Mouse (Mus musculus) heart, adult 18-20 months (tissue): Measurements from ENCODE around the gene Fanca. TPM values are rescaled to one million over a fixed set of nuclear protein-coding genes. Genes with fewer than 3 reads are reported as not detected.

Experiments
- DNase-seq, 2 experiments: peaks; one replicate each; pipeline ENCODE4 v3.0.0; 2021 to 2022; ENCODE audit warnings: mixed read lengths in 1 of 2
- long read RNA-seq, 2 experiments: library from polyadenylated mRNA; stranded (forward); transcript quantifications; one replicate each; pipeline ENCODE4 v2.0.0; 2021
- total RNA-seq, 2 experiments: library from RNA; stranded (reverse); gene quantifications; 2 replicates each; pipeline ENCODE4 v1.2.3; 2021

Gene Fanca
- 1 to 10 TPM; 4.5 to 8.4 TPM for total RNA-seq
- long read RNA-seq, experiment 1, partial matches to known transcripts: 1 of 3 reads
- long read RNA-seq, experiment 1, other reads (novel, unspliced or antisense): 2 of 3 reads
- long read RNA-seq, experiment 2, partial matches to known transcripts: 1 of 3 reads
- long read RNA-seq, experiment 2, other reads (novel, unspliced or antisense): 2 of 3 reads

- peak; percentile 95 to 96 for DNase-seq
Observed at GRCm38 (mm10) chr8:123318467-123318911, at the start of gene Fanca. TSS of gene Fanca (minus strand) at chr8:123318576.

GRCm38 (mm10) chr8:123361082-123361739 lies 42.8 kb upstream of the Fanca start:
- DNase-seq: peak; percentile 64 to 91

GRCm38 (mm10) chr8:123353216-123353615 lies 34.8 kb upstream of the Fanca start:
- no peak for DNase-seq

- no peak for DNase-seq
Observed at GRCm38 (mm10) chr8:123352786-123353185, 34.4 kb upstream of the Fanca start.

- no peak for DNase-seq
Observed at GRCm38 (mm10) chr8:123352118-123352517, 33.7 kb upstream of the Fanca start.

- no peak for DNase-seq
Observed at GRCm38 (mm10) chr8:123349073-123349472, 30.7 kb upstream of the Fanca start.

GRCm38 (mm10) chr8:123348237-123348843 lies 30.0 kb upstream of the Fanca start:
- DNase-seq: peak; percentile 38 to 47

- DNase-seq: no peak
Observed at GRCm38 (mm10) chr8:123347293-123347692, 28.9 kb upstream of the Fanca start.

- DNase-seq: no peak
Observed at GRCm38 (mm10) chr8:123345856-123346255, 27.5 kb upstream of the Fanca start.

- DNase-seq: no peak
Observed at GRCm38 (mm10) chr8:123345135-123345534, 26.8 kb upstream of the Fanca start.

- DNase-seq: no peak
Observed at GRCm38 (mm10) chr8:123343422-123343821, 25.0 kb upstream of the Fanca start.

- DNase-seq: no peak
Observed at GRCm38 (mm10) chr8:123342911-123343310, 24.5 kb upstream of the Fanca start.

- peak in 1 of 2 experiments; percentile 20 for DNase-seq
Observed at GRCm38 (mm10) chr8:123342253-123342652, 23.9 kb upstream of the Fanca start.

GRCm38 (mm10) chr8:123341040-123342015 lies 23.0 kb upstream of the Fanca start:
- DNase-seq: no peak

GRCm38 (mm10) chr8:123340071-123340470 lies 21.7 kb upstream of the Fanca start:
- no peak for DNase-seq

- no peak for DNase-seq
Observed at GRCm38 (mm10) chr8:123337475-123337874, 19.1 kb upstream of the Fanca start.

- DNase-seq: no peak
Observed at GRCm38 (mm10) chr8:123334467-123334866, 16.1 kb upstream of the Fanca start.

GRCm38 (mm10) chr8:123333864-123334263 lies 15.5 kb upstream of the Fanca start:
- DNase-seq: no peak

GRCm38 (mm10) chr8:123333091-123333587 lies 14.8 kb upstream of the Fanca start:
- DNase-seq: no peak

GRCm38 (mm10) chr8:123332262-123333090 lies 14.1 kb upstream of the Fanca start, which contains the start of gene Spire2:
TSS of gene Spire2 (plus strand) at chr8:123332713.
- peak; percentile 63 to 80 for DNase-seq

- DNase-seq: no peak
Observed at GRCm38 (mm10) chr8:123331810-123332209, 13.4 kb upstream of the Fanca start.
